Mouse (Mus musculus): ENCODE measurements around the gene Pold4. TPM values are rescaled to one million over a fixed set of nuclear protein-coding genes. Genes with fewer than 3 reads are reported as not detected.

Gene Pold4
- polyA plus RNA-seq, 1 experiment from 2014 or later: 47.8 TPM

GRCm38 (mm10) chr19:4196048-4196447, 35.7 kb upstream of the Pold4 start:
- Histone ChIP-seq H3K4me3 (ENCODE audit: inconsistent target) (no peak overlapping the region), H3K27ac (no peak overlapping the region), H3K79me2 (ENCODE audit: inconsistent target) (peaks cover 57% of the 10 kb centered on the region), H3K36me3 (ENCODE audit: inconsistent target) (peaks cover 47% of the 10 kb centered on the region)
- whole genome bisulfite sequencing (ENCODE audit: missing documents): 74% methylated on average over 2 of the region's 2 CpGs

GRCm38 (mm10) chr19:4196548-4196947, 35.2 kb upstream of the Pold4 start:
- H3K27ac ChIP-seq: no peak overlapping the region
- H3K4me3 ChIP-seq (ENCODE audit: inconsistent target): no peak overlapping the region
- peaks cover 60% of the 10 kb centered on the region for H3K79me2 ChIP-seq (ENCODE audit: inconsistent target)
- 32% methylated on average over 5 of the region's 5 CpGs for WGBS (ENCODE audit: missing documents)
- H3K36me3 ChIP-seq (ENCODE audit: inconsistent target): peaks cover 47% of the 10 kb centered on the region

- H3K4me3 ChIP-seq (ENCODE audit: inconsistent target): no peak overlapping the region
- 93% methylated on average over 3 of the region's 3 CpGs for WGBS (ENCODE audit: missing documents)
- H3K27ac ChIP-seq: no peak overlapping the region
- peaks cover 47% of the 10 kb centered on the region for H3K36me3 ChIP-seq (ENCODE audit: inconsistent target)
- H3K79me2 ChIP-seq (ENCODE audit: inconsistent target): peaks cover 60% of the 10 kb centered on the region
Measured at GRCm38 (mm10) chr19:4197180-4197579, 34.5 kb upstream of the Pold4 start.

GRCm38 (mm10) chr19:4201291-4201909, 30.3 kb upstream of the Pold4 start, which contains the start of gene Rad9a:
Gene Rad9a (minus strand): TSS chr19:4201662.
- WGBS (ENCODE audit: missing documents): 0% methylated on average over 33 of the region's 34 CpGs
- Histone ChIP-seq H3K79me2 (ENCODE audit: inconsistent target) (peaks cover 27% of the 10 kb centered on the region), H3K27ac (peak within 1 kb of the TSS; percentile 82), H3K36me3 (ENCODE audit: inconsistent target) (peaks cover 16% of the 10 kb centered on the region), H3K4me3 (ENCODE audit: inconsistent target) (peak within 1 kb of the TSS; percentile 91)

GRCm38 (mm10) chr19:4202149-4202548, 29.6 kb upstream of the Pold4 start:
- H3K4me3 ChIP-seq (ENCODE audit: inconsistent target): peak overlapping the region; percentile 91
- H3K27ac ChIP-seq: peak overlapping the region; percentile 82
- H3K36me3 ChIP-seq (ENCODE audit: inconsistent target): 0 out of 2 replicates have a peak, but pooled peaks cover 11% of the 10 kb centered on the region
- 62% methylated on average over 7 of the region's 7 CpGs for WGBS (ENCODE audit: missing documents)
- H3K79me2 ChIP-seq (ENCODE audit: inconsistent target): peaks cover 22% of the 10 kb centered on the region

GRCm38 (mm10) chr19:4203148-4203547, 28.6 kb upstream of the Pold4 start:
- Histone ChIP-seq H3K36me3 (ENCODE audit: inconsistent target) (0 out of 2 replicates have a peak, but pooled peaks cover 1% of the 10 kb centered on the region), H3K4me3 (ENCODE audit: inconsistent target) (no peak overlapping the region), H3K27ac (peak overlapping the region; percentile 56), H3K79me2 (ENCODE audit: inconsistent target) (peaks cover 22% of the 10 kb centered on the region)
- WGBS (ENCODE audit: missing documents): 24% methylated on average over 3 of the region's 3 CpGs

- 15% methylated on average over 8 of the region's 13 CpGs for WGBS (ENCODE audit: missing documents)
- H3K4me3 ChIP-seq (ENCODE audit: inconsistent target): no peak overlapping the region
Measured at GRCm38 (mm10) chr19:4203604-4204326, 27.9 kb upstream of the Pold4 start.

GRCm38 (mm10) chr19:4204889-4205288, 26.8 kb upstream of the Pold4 start:
- H3K4me3 ChIP-seq (ENCODE audit: inconsistent target): no peak overlapping the region
- WGBS (ENCODE audit: missing documents): 63% methylated on average over 3 of the region's 4 CpGs
- peaks cover 15% of the 10 kb centered on the region for H3K79me2 ChIP-seq (ENCODE audit: inconsistent target)
- no peaks in the 10 kb centered on the region for H3K36me3 ChIP-seq (ENCODE audit: inconsistent target)
- H3K27ac ChIP-seq: no peak overlapping the region

More at GRCm38 (mm10) chr19:4203604-4204326, 27.9 kb upstream of the Pold4 start:
- Histone ChIP-seq H3K36me3 (ENCODE audit: inconsistent target) (no peaks in the 10 kb centered on the region), H3K27ac (peak overlapping the region; percentile 56), H3K79me2 (ENCODE audit: inconsistent target) (peaks cover 22% of the 10 kb centered on the region)

- H3K36me3 ChIP-seq (ENCODE audit: inconsistent target): no peaks in the 10 kb centered on the region
- no peaks in the 10 kb centered on the region; the same call in 1 of the 2 replicates for H3K79me2 ChIP-seq (ENCODE audit: inconsistent target)
- 0% methylated on average over 2 of the region's 2 CpGs for WGBS (ENCODE audit: missing documents)
- no peak overlapping the region for H3K27ac ChIP-seq
- no peak overlapping the region for H3K4me3 ChIP-seq (ENCODE audit: inconsistent target)
Measured at GRCm38 (mm10) chr19:4206971-4207370, 24.7 kb upstream of the Pold4 start.

- no peaks in the 10 kb centered on the region for H3K79me2 ChIP-seq (ENCODE audit: inconsistent target)
- no peaks in the 10 kb centered on the region for H3K36me3 ChIP-seq (ENCODE audit: inconsistent target)
- H3K27ac ChIP-seq: no peak overlapping the region
- 69% methylated on average over 4 of the region's 5 CpGs for WGBS (ENCODE audit: missing documents)
- H3K4me3 ChIP-seq (ENCODE audit: inconsistent target): no peak overlapping the region
Measured at GRCm38 (mm10) chr19:4208563-4208962, 23.1 kb upstream of the Pold4 start.

- Histone ChIP-seq H3K36me3 (ENCODE audit: inconsistent target) (no peaks in the 10 kb centered on the region), H3K4me3 (ENCODE audit: inconsistent target) (no peak overlapping the region), H3K27ac (no peak overlapping the region), H3K79me2 (ENCODE audit: inconsistent target) (no peaks in the 10 kb centered on the region)
- 93% methylated on average over 4 of the region's 4 CpGs for WGBS (ENCODE audit: missing documents)
Measured at GRCm38 (mm10) chr19:4211891-4212588, 19.7 kb upstream of the Pold4 start.

GRCm38 (mm10) chr19:4213524-4213974, 18.1 kb upstream of the Pold4 start:
- H3K79me2 ChIP-seq (ENCODE audit: inconsistent target): no peaks in the 10 kb centered on the region
- H3K4me3 ChIP-seq (ENCODE audit: inconsistent target): no peak overlapping the region
- H3K36me3 ChIP-seq (ENCODE audit: inconsistent target): no peaks in the 10 kb centered on the region
- 8% methylated on average over 9 of the region's 9 CpGs for WGBS (ENCODE audit: missing documents)
- no peak overlapping the region for H3K27ac ChIP-seq

- 2% methylated on average over 33 of the region's 49 CpGs for WGBS (ENCODE audit: missing documents)
- Histone ChIP-seq H3K4me3 (ENCODE audit: inconsistent target) (no peak within 1 kb of the TSS), H3K27ac (no peak within 1 kb of the TSS), H3K79me2 (ENCODE audit: inconsistent target) (no peaks in the 10 kb centered on the region), H3K36me3 (ENCODE audit: inconsistent target) (no peaks in the 10 kb centered on the region)
Measured at GRCm38 (mm10) chr19:4214071-4214770, 17.5 kb upstream of the Pold4 start, which contains the start of the genes Clcf1 and AC109138.7. Gene Clcf1 (plus strand): TSS chr19:4214238. Gene AC109138.7 (plus strand): TSS chr19:4214357.

- no peaks in the 10 kb centered on the region for H3K79me2 ChIP-seq (ENCODE audit: inconsistent target)
- no peak overlapping the region for H3K4me3 ChIP-seq (ENCODE audit: inconsistent target)
- WGBS (ENCODE audit: missing documents): 0% methylated on average over 30 of the region's 81 CpGs
- H3K27ac ChIP-seq: no peak overlapping the region
- H3K36me3 ChIP-seq (ENCODE audit: inconsistent target): no peaks in the 10 kb centered on the region
Measured at GRCm38 (mm10) chr19:4214771-4215450, 16.8 kb upstream of the Pold4 start.
